Mouse (Mus musculus) gastrocnemius, postnatal 14 days (tissue): ENCODE data around the gene Gm14459. TPM values are rescaled to one million over a fixed set of nuclear protein-coding genes. Genes with fewer than 3 reads are reported as not detected.
"Not testable (repeated sequence)": the region's sequence is repeated elsewhere in the genome, so short reads cannot be mapped to it uniquely, and the experiment has no call there.

Experiments used
- DNase-seq: peaks from one replicate; pipeline ENCODE4 v3.0.0; 2021; ENCODE audit warnings: mixed read lengths
- intact Hi-C: fragments of 180-260 bp; cut with DNase I; formaldehyde crosslinking; loops from one replicate; pipeline ENCODE4 v1.15.1; 2025; ENCODE audit warnings: low total_unique reads
- long read RNA-seq, 2 experiments: library from polyadenylated mRNA; stranded (forward); transcript quantifications; one replicate each; pipeline ENCODE4 v2.0.0; 2021
- total RNA-seq, 2 experiments: library from RNA; stranded (reverse); gene quantifications; 2 replicates each; pipeline ENCODE4 v1.2.3; 2021

The Gm14459 gene
- total RNA-seq = not detected
- long read RNA-seq, experiment 1 = 0 reads
- long read RNA-seq, experiment 2 = 0 reads

DNA sequence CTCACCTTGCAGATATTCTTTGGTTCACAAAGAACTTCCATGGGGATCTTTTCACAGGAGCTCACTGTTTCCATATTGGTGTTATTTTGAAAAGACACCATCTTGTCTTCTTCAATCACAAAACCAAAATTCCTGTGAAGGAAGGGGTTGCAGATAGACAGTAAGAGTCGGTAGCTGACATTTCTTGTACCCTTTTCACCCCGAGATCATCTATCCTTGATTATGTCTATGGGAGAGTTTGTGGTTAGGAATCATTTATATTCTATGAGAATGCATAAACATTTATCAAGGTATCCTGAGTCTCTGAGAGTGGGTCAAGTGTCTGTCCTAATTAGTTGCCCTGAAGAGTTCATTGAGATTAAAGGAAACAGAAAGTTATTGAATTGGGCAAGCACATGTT, at the start of gene Gm14459:
Gene Gm14459 (minus strand): TSS at position 101 of the 400 bp plus-strand sequence.
- intact Hi-C loops = no loop called here
- no peak for DNase-seq

DNA sequence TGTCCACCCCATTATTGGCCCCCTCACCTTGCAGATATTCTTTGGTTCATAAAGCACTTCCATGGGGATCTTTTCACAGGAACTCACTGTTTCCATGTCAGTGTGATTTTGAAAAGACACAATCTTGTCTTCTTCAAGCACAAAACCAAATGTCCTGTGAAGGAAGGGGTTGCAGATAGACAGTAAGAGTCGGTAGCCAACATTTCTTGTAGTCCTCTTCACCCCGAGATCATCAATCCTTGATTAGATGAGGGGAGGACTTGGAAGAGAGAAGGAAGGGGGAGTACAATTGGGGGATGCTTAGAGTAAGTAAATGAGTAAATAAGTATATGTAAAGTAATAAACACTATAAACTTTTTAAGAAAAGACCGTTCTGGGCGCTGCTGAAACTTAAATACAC, 23.4 kb upstream of the Gm14459 start, which contains the start of gene Ssxb6:
Gene Ssxb6 (minus strand): TSS at position 101 of the 400 bp plus-strand sequence.
- intact Hi-C loops, DNase-seq: not testable (repeated sequence)

Other genes starting within 250 kb of the Gm14459 start
- not detected for gene Ssxb10, start 197.5 kb downstream of the Gm14459 start, total RNA-seq
- not detected for gene Ssxb9, start 158.0 kb downstream of the Gm14459 start, total RNA-seq
- gene Ssxb1, start 111.6 kb downstream of the Gm14459 start, total RNA-seq = not detected
- gene Ssxb2, start 63.2 kb downstream of the Gm14459 start, total RNA-seq = not detected
- gene Ssxb6, start 23.3 kb upstream of the Gm14459 start, total RNA-seq = not detected
- gene Ssxb3, start 66.9 kb upstream of the Gm14459 start, total RNA-seq = not detected
- not detected for gene Ssxb8, start 165.9 kb upstream of the Gm14459 start, total RNA-seq
- not detected for gene Ssx9, start 223.5 kb upstream of the Gm14459 start, total RNA-seq